Mouse (Mus musculus): ENCODE measurements around the gene 1700066M21Rik. TPM values are rescaled to one million over a fixed set of nuclear protein-coding genes. Genes with fewer than 3 reads are reported as not detected.

1700066M21Rik gene
- polyA plus RNA-seq, 1 experiment: 12.8 TPM

DNA sequence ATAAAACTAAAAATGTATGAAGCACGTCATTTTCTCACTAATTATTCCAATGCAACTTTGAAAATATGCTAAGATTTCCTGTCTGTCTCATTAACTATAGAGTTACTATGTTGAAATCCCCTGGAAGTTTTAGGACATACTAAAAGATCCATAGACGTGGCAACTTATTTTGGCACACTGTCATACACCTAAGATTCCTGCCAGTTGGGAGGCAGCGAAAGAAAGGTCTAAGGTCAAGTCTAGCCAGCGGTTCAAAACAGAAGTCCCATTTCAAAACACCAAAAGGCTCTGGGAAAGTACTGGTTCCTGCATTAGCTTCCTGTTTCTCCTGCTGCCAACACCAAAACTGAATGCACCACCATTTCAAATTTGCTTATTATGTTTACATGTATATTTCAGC, 15.0 kb downstream of the 1700066M21Rik start:
- TF ChIP-seq CTCF (IDR thresholded peaks at IDR 0.05; ENCODE audit: control insufficient read depth, insufficient read depth, insufficient replicate concordance, low read depth, low read length): no peak
- TF ChIP-seq POLR2A (IDR thresholded peaks at IDR 0.05; ENCODE audit: control insufficient read depth, low read depth, low read length): no peak
- Histone ChIP-seq H3K4me3 (ENCODE audit: control insufficient read depth, low read depth, low read length) (no peak overlapping the region), H3K27ac (ENCODE audit: control insufficient read depth, insufficient read depth, low read depth, low read length) (no peak overlapping the region), H3K36me3 (ENCODE audit: control insufficient read depth, insufficient read depth, low read length) (no peaks in the 10 kb centered on the region), H3K27me3 (ENCODE audit: control insufficient read depth, insufficient read depth, low read length) (no peaks in the 10 kb centered on the region), H3K4me1 (ENCODE audit: control insufficient read depth, insufficient read depth, low read length) (no peaks in the 10 kb centered on the region)

DNA sequence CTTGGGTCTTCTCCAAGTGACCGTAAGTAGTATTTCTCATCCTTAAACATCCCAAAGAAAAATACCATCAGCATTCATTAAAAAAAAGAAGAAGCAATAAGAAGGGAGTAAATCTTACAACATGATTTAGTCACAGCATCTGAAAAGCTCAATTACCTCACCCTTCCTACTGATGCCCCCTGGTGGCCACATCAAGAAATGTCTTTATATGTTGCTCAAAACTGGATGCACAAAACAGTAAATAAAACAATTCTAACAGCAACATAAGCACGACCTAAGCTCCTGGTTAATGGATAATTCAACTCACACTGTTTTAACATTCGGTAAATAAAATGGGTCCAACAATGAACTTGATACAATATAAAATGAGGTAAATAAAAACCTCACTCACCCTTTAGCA, 16.6 kb downstream of the 1700066M21Rik start:
- H3K27me3 ChIP-seq (ENCODE audit: control insufficient read depth, insufficient read depth, low read length): no peaks in the 10 kb centered on the region
- H3K27ac ChIP-seq (ENCODE audit: control insufficient read depth, insufficient read depth, low read depth, low read length): no peak overlapping the region
- H3K4me1 ChIP-seq (ENCODE audit: control insufficient read depth, insufficient read depth, low read length): no peaks in the 10 kb centered on the region
- H3K36me3 ChIP-seq (ENCODE audit: control insufficient read depth, insufficient read depth, low read length): no peaks in the 10 kb centered on the region
- H3K4me3 ChIP-seq (ENCODE audit: control insufficient read depth, low read depth, low read length): no peak overlapping the region
- TF ChIP-seq CTCF (IDR thresholded peaks at IDR 0.05; ENCODE audit: control insufficient read depth, insufficient read depth, insufficient replicate concordance, low read depth, low read length) (no peak), POLR2A (IDR thresholded peaks at IDR 0.05; ENCODE audit: control insufficient read depth, low read depth, low read length) (no peak)

DNA sequence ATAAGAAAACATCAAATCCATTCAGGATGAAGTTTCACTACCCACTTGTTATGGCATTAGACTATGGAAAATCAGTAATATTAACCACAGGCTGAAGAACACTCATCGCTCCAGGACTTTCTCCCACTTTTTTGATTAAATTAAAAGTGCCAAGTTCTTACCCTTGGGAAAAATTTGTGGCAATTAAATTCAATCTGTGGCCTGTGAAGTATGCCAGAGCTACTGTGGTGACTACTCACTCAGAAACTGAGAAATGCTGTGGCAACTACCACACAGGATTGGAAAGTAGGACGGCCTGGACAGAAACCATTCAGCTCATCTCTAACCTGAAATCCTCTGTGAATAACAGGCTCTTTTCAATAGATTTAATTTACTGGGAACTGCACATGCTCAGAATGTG, 22.9 kb downstream of the 1700066M21Rik start:
- H3K27ac ChIP-seq (ENCODE audit: control insufficient read depth, insufficient read depth, low read depth, low read length): no peak overlapping the region
- H3K4me1 ChIP-seq (ENCODE audit: control insufficient read depth, insufficient read depth, low read length): no peaks in the 10 kb centered on the region
- no peak for TF ChIP-seq CTCF (IDR thresholded peaks at IDR 0.05; ENCODE audit: control insufficient read depth, insufficient read depth, insufficient replicate concordance, low read depth, low read length)
- TF ChIP-seq POLR2A (IDR thresholded peaks at IDR 0.05; ENCODE audit: control insufficient read depth, low read depth, low read length): no peak
- no peaks in the 10 kb centered on the region for H3K36me3 ChIP-seq (ENCODE audit: control insufficient read depth, insufficient read depth, low read length)
- H3K4me3 ChIP-seq (ENCODE audit: control insufficient read depth, low read depth, low read length): no peak overlapping the region
- H3K27me3 ChIP-seq (ENCODE audit: control insufficient read depth, insufficient read depth, low read length): no peaks in the 10 kb centered on the region

- Histone ChIP-seq H3K27me3 (ENCODE audit: control insufficient read depth, insufficient read depth, low read length) (no peaks in the 10 kb centered on the region), H3K27ac (ENCODE audit: control insufficient read depth, insufficient read depth, low read depth, low read length) (no peak overlapping the region), H3K4me1 (ENCODE audit: control insufficient read depth, insufficient read depth, low read length) (peaks cover 2% of the 10 kb centered on the region; the same call in 1 of the 2 replicates), H3K4me3 (ENCODE audit: control insufficient read depth, low read depth, low read length) (no peak overlapping the region), H3K36me3 (ENCODE audit: control insufficient read depth, insufficient read depth, low read length) (no peaks in the 10 kb centered on the region)
- TF ChIP-seq POLR2A (IDR thresholded peaks at IDR 0.05; ENCODE audit: control insufficient read depth, low read depth, low read length): no peak
- no peak for TF ChIP-seq CTCF (IDR thresholded peaks at IDR 0.05; ENCODE audit: control insufficient read depth, insufficient read depth, insufficient replicate concordance, low read depth, low read length)
These were observed 23.5 kb downstream of the 1700066M21Rik start for GRCm38 (mm10) chr1:57400877-57401276.

GRCm38 (mm10) chr1:57402116-57402515, 24.7 kb downstream of the 1700066M21Rik start:
- Histone ChIP-seq H3K36me3 (ENCODE audit: control insufficient read depth, insufficient read depth, low read length) (no peaks in the 10 kb centered on the region), H3K4me3 (ENCODE audit: control insufficient read depth, low read depth, low read length) (no peak overlapping the region), H3K27me3 (ENCODE audit: control insufficient read depth, insufficient read depth, low read length) (no peaks in the 10 kb centered on the region), H3K27ac (ENCODE audit: control insufficient read depth, insufficient read depth, low read depth, low read length) (no peak overlapping the region), H3K4me1 (ENCODE audit: control insufficient read depth, insufficient read depth, low read length) (peaks cover 2% of the 10 kb centered on the region; the same call in 1 of the 2 replicates)
- no peak for TF ChIP-seq POLR2A (IDR thresholded peaks at IDR 0.05; ENCODE audit: control insufficient read depth, low read depth, low read length)
- TF ChIP-seq CTCF (IDR thresholded peaks at IDR 0.05; ENCODE audit: control insufficient read depth, insufficient read depth, insufficient replicate concordance, low read depth, low read length): no peak

DNA sequence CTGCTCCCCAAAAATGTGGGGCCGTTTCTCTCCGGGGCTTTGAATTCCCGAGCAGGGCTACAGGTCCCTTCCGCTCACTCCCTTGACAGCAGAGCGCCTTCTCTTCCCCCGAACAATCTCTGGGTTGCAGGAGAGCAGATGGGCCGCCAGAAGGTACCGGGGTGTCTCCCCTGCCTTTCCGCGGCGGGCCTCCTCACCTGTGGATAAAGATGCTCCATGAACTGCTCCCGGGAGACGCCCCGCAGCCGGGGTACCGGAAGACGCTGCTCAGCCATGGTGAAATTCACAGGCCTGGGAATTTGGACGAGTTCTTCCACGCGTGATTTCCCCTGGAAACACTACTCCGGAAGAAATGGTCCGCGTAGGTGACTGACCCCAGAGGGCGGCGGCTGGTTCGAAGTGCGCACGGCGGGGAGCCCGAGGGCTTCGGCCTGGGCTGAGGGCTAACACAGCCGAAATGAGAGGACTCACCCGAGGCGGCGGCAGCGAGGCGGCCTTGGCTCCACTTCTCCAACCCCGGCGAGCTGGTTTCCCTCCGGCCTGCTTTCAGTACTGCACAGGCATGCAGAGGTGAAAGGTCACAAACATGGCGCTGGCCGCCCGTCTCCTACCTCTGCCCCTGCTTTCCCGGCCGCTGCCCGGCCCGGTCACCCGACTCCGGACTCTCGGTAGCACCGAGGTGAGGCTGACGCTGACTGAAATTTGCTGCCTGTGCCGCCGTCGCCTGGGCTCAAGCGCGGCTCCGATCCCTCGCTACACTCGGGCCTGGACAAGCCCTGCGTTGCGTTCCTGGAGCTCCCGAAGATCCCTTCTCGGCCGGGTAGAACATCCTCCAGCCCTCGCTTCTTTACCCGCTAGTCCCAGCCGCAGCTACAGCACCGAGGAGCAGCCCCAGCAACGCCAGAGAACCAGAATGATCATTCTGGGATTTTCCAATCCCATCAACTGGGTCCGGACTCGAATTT, 29.0 kb downstream of the 1700066M21Rik start, which contains the start of the genes Maip1 and Tyw5:
TSS of gene Maip1 (plus strand) at position 142 of the 965 bp plus-strand sequence.
TSS of gene Tyw5 (minus strand) at position 915 of the 965 bp plus-strand sequence.
- peak within 1 kb of the TSS; percentile 81 for H3K4me3 ChIP-seq (ENCODE audit: control insufficient read depth, low read depth, low read length)
- H3K36me3 ChIP-seq (ENCODE audit: control insufficient read depth, insufficient read depth, low read length): no peaks in the 10 kb centered on the region
- H3K27me3 ChIP-seq (ENCODE audit: control insufficient read depth, insufficient read depth, low read length): no peaks in the 10 kb centered on the region
- H3K27ac ChIP-seq (ENCODE audit: control insufficient read depth, insufficient read depth, low read depth, low read length): peak within 1 kb of the TSS; percentile 87
- peaks cover 2% of the 10 kb centered on the region; the same call in 1 of the 2 replicates for H3K4me1 ChIP-seq (ENCODE audit: control insufficient read depth, insufficient read depth, low read length)
- no peak for TF ChIP-seq CTCF (IDR thresholded peaks at IDR 0.05; ENCODE audit: control insufficient read depth, insufficient read depth, insufficient replicate concordance, low read depth, low read length)
- TF ChIP-seq POLR2A (IDR thresholded peaks at IDR 0.05; ENCODE audit: control insufficient read depth, low read depth, low read length): peak; percentile 25; the same call in 1 of the 2 replicates

DNA sequence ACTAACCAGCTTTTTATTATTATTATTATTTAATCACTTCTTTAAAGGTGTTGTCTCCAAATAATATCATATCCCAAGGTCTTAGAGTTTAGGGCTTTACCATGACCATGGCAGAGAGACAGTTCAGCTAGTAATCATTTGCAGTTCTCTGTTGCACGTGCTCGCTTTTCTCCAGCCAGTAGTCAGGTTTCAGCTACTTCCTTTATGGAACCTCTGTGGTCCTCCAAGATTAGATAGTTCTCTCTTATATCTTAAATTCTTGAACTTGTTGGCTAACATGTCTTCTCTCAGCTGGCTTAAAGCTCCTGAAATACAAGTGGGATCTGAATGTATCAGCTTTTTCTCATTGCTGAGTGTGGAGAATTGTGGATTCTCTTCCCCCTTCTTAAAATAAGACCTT, 31.6 kb downstream of the 1700066M21Rik start:
- H3K36me3 ChIP-seq (ENCODE audit: control insufficient read depth, insufficient read depth, low read length): peaks cover 3% of the 10 kb centered on the region

More for the DNA sequence above, 31.6 kb downstream of the 1700066M21Rik start:
- Histone ChIP-seq H3K4me3 (ENCODE audit: control insufficient read depth, low read depth, low read length) (no peak overlapping the region), H3K27ac (ENCODE audit: control insufficient read depth, insufficient read depth, low read depth, low read length) (no peak overlapping the region), H3K4me1 (ENCODE audit: control insufficient read depth, insufficient read depth, low read length) (peaks cover 2% of the 10 kb centered on the region; the same call in 1 of the 2 replicates), H3K27me3 (ENCODE audit: control insufficient read depth, insufficient read depth, low read length) (no peaks in the 10 kb centered on the region)
- no peak for TF ChIP-seq CTCF (IDR thresholded peaks at IDR 0.05; ENCODE audit: control insufficient read depth, insufficient read depth, insufficient replicate concordance, low read depth, low read length)
- TF ChIP-seq POLR2A (IDR thresholded peaks at IDR 0.05; ENCODE audit: control insufficient read depth, low read depth, low read length): no peak
